Mouse (Mus musculus) liver, adult 2 months (tissue): ENCODE data around the gene Crhr1.

Source experiments
- CTCF ChIP-seq: fragments of 200-500 bp; IDR thresholded peaks from 2 replicates; pipeline ENCODE4 v1.5.1; 2011; ENCODE audit warnings: low read depth, low read length, control low read depth
- POLR2A ChIP-seq: fragments of 200-500 bp; IDR thresholded peaks from 2 replicates; pipeline ENCODE4 v1.6.1; 2011; ENCODE audit warnings: low read length, control low read depth; ENCODE audit not compliant: insufficient read depth; ENCODE audit errors: extremely low read depth

GRCm38 (mm10) chr11:104144930-104145329 lies 12.3 kb downstream of the Crhr1 start:
- TF ChIP-seq POLR2A, result no peak
- no peak for TF ChIP-seq CTCF
